Comparison of ENCODE assay signal across 31 mouse cellular contexts in the genomic region with DNA sequence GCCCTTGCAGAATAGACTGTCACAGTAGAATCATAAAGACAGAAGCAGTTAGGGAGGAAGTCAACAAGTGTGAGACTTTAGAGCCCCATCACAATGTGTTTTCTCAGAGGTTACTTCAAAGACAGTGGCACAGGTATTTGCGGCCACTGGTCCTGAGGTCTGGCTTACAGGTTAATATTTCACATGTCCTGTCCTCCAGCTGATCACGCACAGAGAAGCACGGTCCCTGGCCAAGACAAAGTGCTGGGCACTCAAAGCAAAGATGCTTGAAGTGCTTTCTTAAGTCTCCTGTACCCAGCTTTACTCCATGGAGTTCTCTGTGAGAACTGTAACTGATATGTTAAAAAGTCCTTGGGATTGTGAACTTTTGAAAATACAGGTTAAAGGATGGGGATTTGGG. TPM values are rescaled to one million over a fixed set of nuclear protein-coding genes. Genes with fewer than 3 reads are reported as not detected.
DNase-seq lines count a peak whose midpoint lies in the region; TF ChIP-seq lines count a peak whose summit lies in the region.
"Had no signal": no experiment of that assay in that cellular context is flagged by ENCODE, and none has a peak within 500 bp of the region (broad histone marks: within the 10 kb centered on the region; RNA-seq: fewer than 3 reads in every experiment).

No protein-coding gene starts in this region.

- H3K4me3 ChIP-seq in kidney, adult 2 months (ENCODE audit: insufficient read depth, low read depth, low read length) = no peak overlapping the region
- H3K4me3 ChIP-seq in bone marrow macrophage, adult 2 months (ENCODE audit: insufficient read depth, low read length) = no peak overlapping the region
- no peak overlapping the region for H3K4me3 ChIP-seq in lung, adult 2 months (replicated peaks; ENCODE audit: extremely low read depth, low read depth, low read length)
- H3K4me3 ChIP-seq: embryonic facial prominence, embryonic 12.5 days; embryonic facial prominence, embryonic 15.5 days; gastrocnemius, adult 2 months; heart, embryonic 12.5 days; heart, embryonic 15.5 days had no signal

- no peak for TF ChIP-seq CTCF in kidney, adult 2 months (conservative IDR thresholded peaks at IDR 0.05; ENCODE audit: insufficient read depth, insufficient read length, low read depth, low read length)
- no peak for TF ChIP-seq CTCF in bone marrow macrophage, adult 2 months (IDR thresholded peaks at IDR 0.05; ENCODE audit: low read depth, low read length)
- TF ChIP-seq CTCF in lung, adult 2 months (IDR thresholded peaks at IDR 0.05; ENCODE audit: insufficient read depth, low read length) = no peak

- peak; percentile 15 for DNase-seq in heart, adult 11 months
- DNase-seq in heart, postnatal 4 days = no peak
- peak; percentile 76 for DNase-seq in kidney, adult 2 months
- DNase-seq in kidney, postnatal 10 days = no peak
- DNase-seq in kidney, postnatal 36 days = peak; percentile 55 to 70
- no peak for DNase-seq in spleen, postnatal 36 days (ENCODE audit: low spot score in 2 of 2)
- DNase-seq in lung, adult 2 months = no peak
- DNase-seq: adrenal gland, adult 8-10 months; adrenal gland, postnatal 25 days; cerebellum, adult 18-20 months; cerebellum, adult 9-10 months; cerebellum, postnatal 14 days; forebrain, postnatal 0 days; gastrocnemius, adult 2 months; gastrocnemius, postnatal 14 days; heart, adult 18-20 months; heart, postnatal 10 days; heart, postnatal 36 days had no signal

- H3K27ac ChIP-seq in kidney, adult 2 months (ENCODE audit: insufficient read depth, low read depth, low read length) = no peak overlapping the region
- peak overlapping the region; percentile 56 for H3K27ac ChIP-seq in bone marrow macrophage, adult 2 months (ENCODE audit: insufficient read depth, low read depth, low read length)
- H3K27ac ChIP-seq: embryonic facial prominence, embryonic 12.5 days; embryonic facial prominence, embryonic 15.5 days; gastrocnemius, adult 2 months; heart, embryonic 15.5 days; hindbrain, embryonic 14.5 days had no signal

- WGBS in kidney, adult 2 months = 53% methylated on average over 3 of the region's 3 CpGs
- 73% methylated on average over 3 of the region's 3 CpGs for WGBS in lung, adult 2 months

- no peaks in the 10 kb centered on the region for H3K27me3 ChIP-seq in kidney, adult 2 months (replicated peaks; ENCODE audit: control insufficient read depth, insufficient read depth, low read length)
- H3K27me3 ChIP-seq: embryonic facial prominence, embryonic 12.5 days; embryonic facial prominence, embryonic 15.5 days; heart, embryonic 12.5 days; heart, embryonic 15.5 days had no signal

- H3K4me1 ChIP-seq in kidney, adult 2 months (ENCODE audit: control insufficient read depth, insufficient read depth, low read length) = peaks cover 32% of the 10 kb centered on the region
- peaks cover 73% of the 10 kb centered on the region for H3K4me1 ChIP-seq in bone marrow macrophage, adult 2 months (ENCODE audit: control insufficient read depth, insufficient read depth, low read length)
- H3K4me1 ChIP-seq in lung, adult 2 months (ENCODE audit: control insufficient read depth, insufficient read depth, low read length) = 0 out of 2 replicates have a peak, but pooled peaks cover 3% of the 10 kb centered on the region
- H3K4me1 ChIP-seq: embryonic facial prominence, embryonic 12.5 days; embryonic facial prominence, embryonic 15.5 days; heart, embryonic 15.5 days had no signal

- H3K36me3 ChIP-seq in kidney, adult 2 months (ENCODE audit: control insufficient read depth, insufficient read depth, low read length) = no peaks in the 10 kb centered on the region; the same call in 1 of the 2 replicates
- H3K36me3 ChIP-seq: embryonic facial prominence, embryonic 15.5 days; heart, embryonic 15.5 days had no signal

- TF ChIP-seq POLR2A in kidney, adult 2 months (IDR thresholded peaks at IDR 0.05; ENCODE audit: low read depth, low read length) = no peak
- TF ChIP-seq POLR2A in bone marrow macrophage, adult 2 months (IDR thresholded peaks at IDR 0.05; ENCODE audit: borderline replicate concordance, low read depth, low read length) = no peak
- no peak for TF ChIP-seq POLR2A in lung, adult 2 months (IDR thresholded peaks at IDR 0.05; ENCODE audit: borderline replicate concordance, extremely low read depth, low read depth, low read length)

RNA-seq across cellular contexts. Expression of gene C9, which starts 35.0 kb away (rescaled TPM):
- not detected for total RNA-seq in heart, postnatal 4 days (2021)
- polyA plus RNA-seq in kidney, adult 2 months (2012; rRNA removed) = not detected in 2 replicates
- polyA plus RNA-seq in bone marrow macrophage, adult 2 months (2012; ENCODE audit: insufficient read depth, insufficient read length, missing spikeins) = not detected in 2 replicates
- polyA plus RNA-seq in lung, adult 2 months (2012; rRNA removed) = not detected in 2 replicates
- total RNA-seq: adrenal gland, postnatal 25 days; ES-E14; forebrain, postnatal 0 days; gastrocnemius, adult 2 months; gastrocnemius, postnatal 14 days; gastrocnemius, postnatal 4 days; heart, adult 18-20 months; heart, postnatal 10 days; heart, postnatal 36 days had no signal
- polyA plus RNA-seq: activated CD4-positive, CD25-positive, alpha-beta regulatory T cell, adult 4 months; embryonic facial prominence, embryonic 15.5 days; forebrain, embryonic 11.5 days; forebrain, embryonic 14.5 days; forebrain, postnatal 0 days; frontal cortex, adult 2 months; heart, embryonic 12.5 days; heart, embryonic 15.5 days; hindbrain, embryonic 11.5 days; hindbrain, embryonic 14.5 days had no signal

Comparison
In these comparisons a context has a peak if more than half of its experiments do, and no peak if none do; other contexts are left out.
1. DNase-seq: peak in heart, adult 11 months (single experiment), kidney, adult 2 months (single experiment) and kidney, postnatal 36 days (2 of 2); none in heart, postnatal 4 days (single experiment), kidney, postnatal 10 days (single experiment), spleen, postnatal 36 days (0 of 2) and lung, adult 2 months (single experiment).